Mouse (Mus musculus) gastrocnemius, postnatal 36 days (tissue): Measurements from ENCODE around the gene Kirrel3. TPM values are rescaled to one million over a fixed set of nuclear protein-coding genes. Genes with fewer than 3 reads are reported as not detected.

Experiments used
- DNase-seq, 2 experiments: peaks; one replicate each; pipeline ENCODE4 v3.0.0; 2022
- intact Hi-C: fragments of 180-260 bp; cut with DNase I; formaldehyde crosslinking; loops from one replicate; pipeline ENCODE4 v1.15.1; 2025
- total RNA-seq, 2 experiments: library from RNA; stranded (reverse); gene quantifications; 2 replicates each; pipeline ENCODE4 v1.2.3; 2021

Kirrel3 gene
- total RNA-seq, 2 experiments from 2014 or later, result 0.51 to 0.54 TPM

- no peak for DNase-seq
- intact Hi-C loops, result no loop called here
Measured at GRCm38 (mm10) chr9:34965041-34965415, 479.3 kb downstream of the Kirrel3 start.

- intact Hi-C loops, result no loop called here
- DNase-seq, result no peak
Measured at GRCm38 (mm10) chr9:34967772-34968171, 482.1 kb downstream of the Kirrel3 start.

GRCm38 (mm10) chr9:34969881-34970490 is 484.3 kb downstream of the Kirrel3 start:
- no peak for DNase-seq
- intact Hi-C loops, result no loop called here

GRCm38 (mm10) chr9:34974326-34974725 is 488.6 kb downstream of the Kirrel3 start:
- DNase-seq, result no peak
- intact Hi-C loops, result no loop called here

- DNase-seq, result no peak
- intact Hi-C loops, result no loop called here
Measured at GRCm38 (mm10) chr9:34975245-34975644, 489.6 kb downstream of the Kirrel3 start.

- intact Hi-C loops, result no loop called here
- no peak for DNase-seq
Measured at GRCm38 (mm10) chr9:34976596-34977462, 491.1 kb downstream of the Kirrel3 start.

GRCm38 (mm10) chr9:34977700-34978099 is 492.0 kb downstream of the Kirrel3 start:
- DNase-seq, result no peak

GRCm38 (mm10) chr9:34978229-34978628 is 492.5 kb downstream of the Kirrel3 start:
- intact Hi-C loops, result no loop called here
- DNase-seq, result no peak

More at GRCm38 (mm10) chr9:34977700-34978099, 492.0 kb downstream of the Kirrel3 start:
- intact Hi-C loops, result no loop called here

GRCm38 (mm10) chr9:34980516-34981265 is 495.0 kb downstream of the Kirrel3 start:
- intact Hi-C loops, result loop anchor here (5.0 kb wide), 1 partner anchor 187 kb away; no protein-coding TSS in a partner anchor
- no peak for DNase-seq

- no peak for DNase-seq
- intact Hi-C loops, result loop anchor here (2.0 to 5.0 kb wide), 2 partner anchors 33 to 184 kb away; no protein-coding TSS in a partner anchor
Measured at GRCm38 (mm10) chr9:34983513-34984462, 498.1 kb downstream of the Kirrel3 start.

GRCm38 (mm10) chr9:34986156-34986555 is 500.5 kb downstream of the Kirrel3 start:
- intact Hi-C loops, result no loop called here
- no peak for DNase-seq

- DNase-seq, result no peak
- intact Hi-C loops, result no loop called here
Measured at GRCm38 (mm10) chr9:34987422-34988148, 501.9 kb downstream of the Kirrel3 start.

GRCm38 (mm10) chr9:34988683-34989082 is 503.0 kb downstream of the Kirrel3 start:
- no peak for DNase-seq
- intact Hi-C loops, result no loop called here

GRCm38 (mm10) chr9:34992201-34992600 is 506.5 kb downstream of the Kirrel3 start:
- intact Hi-C loops, result no loop called here
- DNase-seq, result no peak

- intact Hi-C loops, result no loop called here
Measured at GRCm38 (mm10) chr9:34993467-34994211, 507.9 kb downstream of the Kirrel3 start.

GRCm38 (mm10) chr9:34995078-34995477 is 509.4 kb downstream of the Kirrel3 start:
- DNase-seq, result no peak
- intact Hi-C loops, result no loop called here

More at GRCm38 (mm10) chr9:34993467-34994211, 507.9 kb downstream of the Kirrel3 start:
- peak; percentile 72 to 75 for DNase-seq

GRCm38 (mm10) chr9:34995660-34996378 is 510.1 kb downstream of the Kirrel3 start:
- no peak for DNase-seq
- intact Hi-C loops, result no loop called here
